Mouse (Mus musculus): ENCODE results near the gene Vmn1r230. TPM values are rescaled to one million over a fixed set of nuclear protein-coding genes. Genes with fewer than 3 reads are reported as not detected.

The Vmn1r230 gene
- not detected in 2 replicates for polyA plus RNA-seq (2016; fragmentation: Nextera tagmentation; extraction: Ambion mirVana)

DNA sequence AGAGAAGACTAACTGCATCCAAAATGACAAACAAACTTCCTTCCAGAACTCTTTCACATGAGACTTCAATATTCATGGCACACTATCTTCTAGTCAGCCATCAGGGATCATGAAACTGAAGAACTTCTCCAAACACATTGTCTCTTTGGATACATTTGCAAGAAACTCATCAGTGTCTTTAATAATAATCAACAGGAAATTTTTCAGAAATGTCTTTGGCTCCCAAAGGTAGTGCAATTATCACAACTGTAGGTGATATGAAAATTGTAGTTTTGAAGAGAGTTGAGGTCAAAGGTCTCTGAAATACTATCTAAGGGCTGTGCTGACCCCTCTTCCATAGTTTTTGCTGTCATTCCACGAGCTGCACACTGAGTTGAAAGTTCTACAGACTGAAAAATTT, at the start of gene Vmn1r230:
Vmn1r230 (plus strand) TSS at position 301 of the 400 bp plus-strand sequence.
- Histone ChIP-seq H3K36me3 (no peaks in the 10 kb centered on the region), H3K4me3 (no peak within 1 kb of the TSS), H3K4me1 (replicated peaks) (no peaks in the 10 kb centered on the region), H3K9ac (no peak within 1 kb of the TSS), H3K9me3 (replicated peaks) (peaks cover under 1% of the 10 kb centered on the region; the same call in 1 of the 2 replicates), H3K27ac (ENCODE audit: poor library complexity, severe bottlenecking) (no peak within 1 kb of the TSS), H3K4me2 (no peak within 1 kb of the TSS), H3K27me3 (replicated peaks) (no peaks in the 10 kb centered on the region)
- ATAC-seq (ENCODE audit: insufficient number of reproducible peaks, low FRiP score): no peak
- WGBS: 18% methylated on average over 1 of the region's 1 CpGs

DNA sequence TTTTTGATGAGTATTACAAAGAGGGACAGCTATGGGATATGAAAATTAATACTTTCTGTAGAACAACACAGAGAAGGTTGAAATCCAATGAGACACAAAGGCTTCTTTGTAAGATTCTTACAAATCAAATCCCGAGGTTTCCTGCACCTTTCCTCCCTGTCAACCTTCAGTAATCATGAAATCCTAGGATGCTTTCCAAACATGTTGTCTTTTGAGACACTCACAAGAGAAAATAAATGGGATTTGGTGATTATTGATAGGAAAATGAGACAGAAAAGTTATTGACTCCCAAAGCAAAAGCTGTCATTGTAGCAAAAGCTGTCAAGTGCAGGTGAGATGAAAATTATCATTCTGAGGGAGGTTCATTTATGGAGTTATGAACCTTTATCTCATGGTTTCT, 29.0 kb upstream of the Vmn1r230 start, which contains the start of gene Vmn1r229:
Vmn1r229 (plus strand) TSS at position 301 of the 400 bp plus-strand sequence.
- peaks cover 6% of the 10 kb centered on the region; the same call in 1 of the 2 replicates for H3K9me3 ChIP-seq (replicated peaks)
- no peak within 1 kb of the TSS for H3K4me2 ChIP-seq
- ATAC-seq (ENCODE audit: insufficient number of reproducible peaks, low FRiP score): no peak
- H3K4me3 ChIP-seq: no peak within 1 kb of the TSS
- H3K27ac ChIP-seq (ENCODE audit: poor library complexity, severe bottlenecking): no peak within 1 kb of the TSS
- H3K4me1 ChIP-seq (replicated peaks): no peaks in the 10 kb centered on the region
- no peaks in the 10 kb centered on the region for H3K36me3 ChIP-seq
- no peak within 1 kb of the TSS for H3K9ac ChIP-seq
- 51% methylated on average over 1 of the region's 1 CpGs for WGBS
- H3K27me3 ChIP-seq (replicated peaks): no peaks in the 10 kb centered on the region

Other genes starting within 250 kb of the Vmn1r230 start
- 0.03 and 0.04 TPM in 2 replicates for gene Vmn2r110, start 244.0 kb upstream of the Vmn1r230 start, polyA plus RNA-seq (2016; fragmentation: Nextera tagmentation; extraction: Ambion mirVana)
- gene Fpr-rs3, start 215.6 kb upstream of the Vmn1r230 start, polyA plus RNA-seq (2016; fragmentation: Nextera tagmentation; extraction: Ambion mirVana): not detected in 2 replicates
- gene Vmn1r226, start 157.6 kb upstream of the Vmn1r230 start, polyA plus RNA-seq (2016; fragmentation: Nextera tagmentation; extraction: Ambion mirVana): not detected in 2 replicates
- not detected in 2 replicates for gene Vmn1r227, start 110.6 kb upstream of the Vmn1r230 start, polyA plus RNA-seq (2016; fragmentation: Nextera tagmentation; extraction: Ambion mirVana)
- gene Vmn1r228, start 54.3 kb upstream of the Vmn1r230 start, polyA plus RNA-seq (2016; fragmentation: Nextera tagmentation; extraction: Ambion mirVana): not detected in 2 replicates
- gene Vmn1r229, start 28.9 kb upstream of the Vmn1r230 start, polyA plus RNA-seq (2016; fragmentation: Nextera tagmentation; extraction: Ambion mirVana): not detected in 2 replicates
- gene Vmn1r231, start 64.6 kb downstream of the Vmn1r230 start, polyA plus RNA-seq (2016; fragmentation: Nextera tagmentation; extraction: Ambion mirVana): not detected in 2 replicates
- not detected in 2 replicates for gene Vmn1r232, start 79.3 kb downstream of the Vmn1r230 start, polyA plus RNA-seq (2016; fragmentation: Nextera tagmentation; extraction: Ambion mirVana)
- 332 and 337 TPM in 2 replicates for gene Ppp2r1a, start 104.9 kb downstream of the Vmn1r230 start, polyA plus RNA-seq (2016; fragmentation: Nextera tagmentation; extraction: Ambion mirVana)
- gene Vmn1r233, start 156.0 kb downstream of the Vmn1r230 start, polyA plus RNA-seq (2016; fragmentation: Nextera tagmentation; extraction: Ambion mirVana): not detected in 2 replicates
- 9.9 and 10.6 TPM in 2 replicates for gene Zfp160, start 168.5 kb downstream of the Vmn1r230 start, polyA plus RNA-seq (2016; fragmentation: Nextera tagmentation; extraction: Ambion mirVana)